8 mouse cellular contexts compared by ENCODE assay signal in the genomic region with DNA sequence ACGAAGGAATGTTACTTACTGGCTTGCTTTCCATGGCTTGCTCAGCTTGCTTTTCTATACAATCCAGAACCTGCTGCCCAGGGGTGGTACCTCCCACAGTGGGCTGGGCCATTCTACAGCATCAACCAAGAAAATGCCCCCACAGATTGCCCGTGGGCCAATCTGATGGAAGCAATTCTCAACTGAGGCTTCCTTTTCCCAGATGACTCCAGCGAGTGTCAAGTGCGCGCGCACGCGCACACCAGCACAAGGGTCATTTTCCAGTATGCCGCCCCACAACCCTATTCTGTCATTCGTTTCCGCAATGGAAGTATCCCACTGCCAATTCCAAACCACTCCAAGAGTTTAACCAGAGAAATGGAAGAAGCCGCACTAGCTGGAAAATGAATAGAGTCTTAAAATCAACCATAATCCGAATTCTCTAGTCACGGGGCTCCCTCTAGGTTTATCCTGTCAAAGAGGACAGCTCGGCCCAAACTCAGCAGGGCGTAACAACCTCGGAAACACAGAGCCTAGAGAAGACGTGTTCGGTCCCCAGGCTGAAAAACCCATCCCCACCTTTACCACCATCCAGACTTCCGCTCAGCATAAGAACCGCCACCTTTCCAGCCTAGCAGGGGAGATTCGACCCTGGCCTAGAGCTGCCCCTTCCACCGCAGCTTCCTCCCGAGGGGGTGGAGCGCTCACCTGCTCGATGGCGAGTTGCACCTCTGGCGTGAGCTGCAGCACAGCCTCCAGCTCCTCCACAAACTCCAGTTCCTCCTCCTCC. TPM values are rescaled to one million over a fixed set of nuclear protein-coding genes. Genes with fewer than 3 reads are reported as not detected.
DNase-seq lines count a peak whose midpoint lies in the region; ATAC-seq and TF ChIP-seq lines count a peak whose summit lies in the region.

No protein-coding gene starts in this region.

- peaks cover 20% of the 10 kb centered on the region for H3K36me3 ChIP-seq in forebrain, embryonic 14.5 days (ENCODE audit: control insufficient read depth, insufficient read depth, low read length)
- H3K36me3 ChIP-seq in intestine, embryonic 15.5 days = peaks cover 2% of the 10 kb centered on the region; the same call in 1 of the 2 replicates
- H3K36me3 ChIP-seq in limb, embryonic 11.5 days (ENCODE audit: control insufficient read depth, insufficient read depth, low read length) = no peaks in the 10 kb centered on the region
- peaks cover 2% of the 10 kb centered on the region for H3K36me3 ChIP-seq in midbrain, embryonic 13.5 days
- no peaks in the 10 kb centered on the region for H3K36me3 ChIP-seq in stomach, embryonic 16.5 days (ENCODE audit: control insufficient read depth, insufficient read depth, low read length)

- no peak for TF ChIP-seq CTCF in gastrocnemius, adult 2 months (IDR thresholded peaks at IDR 0.05)

- peak overlapping the region; percentile 73 for H3K9ac ChIP-seq in forebrain, embryonic 14.5 days (ENCODE audit: low read length)
- H3K9ac ChIP-seq in intestine, embryonic 15.5 days = peak overlapping the region; percentile 69
- H3K9ac ChIP-seq in limb, embryonic 11.5 days (ENCODE audit: low read length) = peak overlapping the region; percentile 64
- H3K9ac ChIP-seq in midbrain, embryonic 13.5 days (replicated peaks) = peak overlapping the region; percentile 82
- H3K9ac ChIP-seq in stomach, embryonic 16.5 days (ENCODE audit: low read length) = peak overlapping the region; percentile 87

- H3K4me2 ChIP-seq in forebrain, embryonic 14.5 days (ENCODE audit: low read length) = peak overlapping the region; percentile 74
- H3K4me2 ChIP-seq in intestine, embryonic 15.5 days (replicated peaks) = peak overlapping the region; percentile 94
- H3K4me2 ChIP-seq in limb, embryonic 11.5 days (ENCODE audit: low read depth, severe bottlenecking) = peak overlapping the region; percentile 66
- H3K4me2 ChIP-seq in midbrain, embryonic 13.5 days (replicated peaks) = peak overlapping the region; percentile 97
- peak overlapping the region; percentile 88 for H3K4me2 ChIP-seq in stomach, embryonic 16.5 days (ENCODE audit: low read depth, low read length)

- H3K27me3 ChIP-seq in forebrain, embryonic 14.5 days (replicated peaks; ENCODE audit: control insufficient read depth, insufficient read depth, low read length) = no peaks in the 10 kb centered on the region
- H3K27me3 ChIP-seq in intestine, embryonic 15.5 days (replicated peaks) = no peaks in the 10 kb centered on the region
- H3K27me3 ChIP-seq in limb, embryonic 11.5 days (ENCODE audit: control insufficient read depth, insufficient read depth, low read length) = no peaks in the 10 kb centered on the region
- H3K27me3 ChIP-seq in midbrain, embryonic 13.5 days = no peaks in the 10 kb centered on the region
- H3K27me3 ChIP-seq in stomach, embryonic 16.5 days (ENCODE audit: control insufficient read depth, insufficient read depth, low read length) = no peaks in the 10 kb centered on the region

- H3K9me3 ChIP-seq in forebrain, embryonic 14.5 days (replicated peaks; ENCODE audit: control insufficient read depth, low read length) = no peaks in the 10 kb centered on the region
- no peaks in the 10 kb centered on the region for H3K9me3 ChIP-seq in intestine, embryonic 15.5 days
- no peaks in the 10 kb centered on the region for H3K9me3 ChIP-seq in limb, embryonic 11.5 days (ENCODE audit: control insufficient read depth, low read length)
- no peaks in the 10 kb centered on the region for H3K9me3 ChIP-seq in midbrain, embryonic 13.5 days
- H3K9me3 ChIP-seq in stomach, embryonic 16.5 days (replicated peaks; ENCODE audit: control insufficient read depth, low read length) = no peaks in the 10 kb centered on the region

- intact Hi-C loops in gastrocnemius, adult 2 months (cut with DNase I) = loop anchor here (5.0 kb wide), 1 partner anchor 228 kb away; a partner anchor contains a TSS

- peak overlapping the region; percentile 84 for H3K4me3 ChIP-seq in gastrocnemius, adult 2 months
- peak overlapping the region; percentile 82 for H3K4me3 ChIP-seq in forebrain, embryonic 14.5 days (ENCODE audit: low read depth, low read length)
- peak overlapping the region; percentile 82 for H3K4me3 ChIP-seq in intestine, embryonic 15.5 days (replicated peaks)
- peak overlapping the region; percentile 88 for H3K4me3 ChIP-seq in limb, embryonic 11.5 days (ENCODE audit: low read depth, low read length)
- H3K4me3 ChIP-seq in midbrain, embryonic 13.5 days (replicated peaks) = peak overlapping the region; percentile 94
- peak overlapping the region; percentile 96 for H3K4me3 ChIP-seq in stomach, embryonic 16.5 days (replicated peaks; ENCODE audit: low read length)

- peak; percentile 78 for ATAC-seq in forebrain, embryonic 14.5 days
- peak; percentile 91 for ATAC-seq in intestine, embryonic 15.5 days
- ATAC-seq in limb, embryonic 11.5 days (ENCODE audit: insufficient number of reproducible peaks, low FRiP score, low TSS enrichment, low read depth) = peak; percentile 60; the same call in 1 of the 2 replicates
- peak; percentile 88 for ATAC-seq in midbrain, embryonic 13.5 days
- ATAC-seq in stomach, embryonic 16.5 days (ENCODE audit: insufficient read depth, low FRiP score) = peak; percentile 74

- WGBS in forebrain, embryonic 14.5 days = 2% methylated on average over 28 of the region's 28 CpGs
- 1% methylated on average over 28 of the region's 28 CpGs for WGBS in intestine, embryonic 15.5 days
- WGBS in limb, embryonic 11.5 days = 3% methylated on average over 28 of the region's 28 CpGs
- 2% methylated on average over 28 of the region's 28 CpGs for WGBS in midbrain, embryonic 13.5 days
- under 1% methylated on average over 28 of the region's 28 CpGs for WGBS in stomach, embryonic 16.5 days

- peak overlapping the region; percentile 92 for H3K27ac ChIP-seq in gastrocnemius, adult 2 months
- peak overlapping the region; percentile 40 for H3K27ac ChIP-seq in forebrain, embryonic 14.5 days (ENCODE audit: low read depth, low read length)
- H3K27ac ChIP-seq in intestine, embryonic 15.5 days = peak overlapping the region; percentile 68
- no peak overlapping the region; the same call in 1 of the 2 replicates for H3K27ac ChIP-seq in limb, embryonic 11.5 days (replicated peaks; ENCODE audit: low read depth, low read length)
- peak overlapping the region; percentile 55 for H3K27ac ChIP-seq in midbrain, embryonic 13.5 days
- H3K27ac ChIP-seq in stomach, embryonic 16.5 days (ENCODE audit: low read length) = peak overlapping the region; percentile 82

- DNase-seq in gastrocnemius, adult 2 months = peak; percentile 31
- DNase-seq in gastrocnemius, postnatal 4 days (ENCODE audit: low spot score in 2 of 2) = no peak
- DNase-seq in c-Kit-positive CD71-negative TER-119-negative erythroid progenitor cells, embryonic 14.5 days (ENCODE audit: low read depth) = peak; percentile 37
- peak; percentile 59 for DNase-seq in forebrain, embryonic 14.5 days (ENCODE audit: low spot score)
- DNase-seq in limb, embryonic 11.5 days (ENCODE audit: low spot score) = peak; percentile 30

- peaks cover 10% of the 10 kb centered on the region for H3K4me1 ChIP-seq in forebrain, embryonic 14.5 days (ENCODE audit: control insufficient read depth, insufficient read depth, low read length)
- H3K4me1 ChIP-seq in intestine, embryonic 15.5 days (replicated peaks) = peaks cover 6% of the 10 kb centered on the region; the same call in 1 of the 2 replicates
- peaks cover 3% of the 10 kb centered on the region; the same call in 1 of the 2 replicates for H3K4me1 ChIP-seq in limb, embryonic 11.5 days (ENCODE audit: control insufficient read depth, insufficient read depth, low read length)
- peaks cover 15% of the 10 kb centered on the region for H3K4me1 ChIP-seq in midbrain, embryonic 13.5 days (replicated peaks)
- peaks cover 11% of the 10 kb centered on the region; the same call in 1 of the 2 replicates for H3K4me1 ChIP-seq in stomach, embryonic 16.5 days (ENCODE audit: control insufficient read depth, insufficient read depth, low read length)

RNA-seq across cellular contexts. Expression of a gene that starts 0.5 kb away (rescaled TPM):
- total RNA-seq in gastrocnemius, adult 2 months (2021) = 10 to 100 TPM; 22.0 to 22.1 TPM
- total RNA-seq in gastrocnemius, postnatal 4 days (2021) = 10 to 100 TPM; 30.2 to 33.7 TPM
- polyA plus RNA-seq in forebrain, embryonic 14.5 days (2014; fragmentation: Nextera tagmentation; extraction: Ambion mirVana) = 63.8 and 67.9 TPM in 2 replicates
- 48.1 and 51.0 TPM in 2 replicates for polyA plus RNA-seq in intestine, embryonic 15.5 days (2015; fragmentation: Nextera tagmentation; extraction: Ambion mirVana)
- 36.6 and 40.4 TPM in 2 replicates for polyA plus RNA-seq in limb, embryonic 11.5 days (2014; fragmentation: Nextera tagmentation; extraction: Ambion mirVana)
- polyA plus RNA-seq in midbrain, embryonic 13.5 days (2015; fragmentation: Nextera tagmentation; extraction: Ambion mirVana) = 61.4 and 64.5 TPM in 2 replicates
- 48.5 and 55.5 TPM in 2 replicates for polyA plus RNA-seq in stomach, embryonic 16.5 days (2015; fragmentation: Nextera tagmentation; extraction: Ambion mirVana)

RNA-seq across cellular contexts. Expression of a gene that starts 0.6 kb away (rescaled TPM):
- 1 to 10 TPM; 1.4 to 2.0 TPM for total RNA-seq in gastrocnemius, adult 2 months (2021)
- total RNA-seq in gastrocnemius, postnatal 4 days (2021) = 10 to 100 TPM in 1 of 2 experiments, 1 to 10 TPM in 1; 9.8 to 12.1 TPM
- 26.1 and 27.5 TPM in 2 replicates for polyA plus RNA-seq in forebrain, embryonic 14.5 days (2014; fragmentation: Nextera tagmentation; extraction: Ambion mirVana)
- 88.7 and 94.7 TPM in 2 replicates for polyA plus RNA-seq in intestine, embryonic 15.5 days (2015; fragmentation: Nextera tagmentation; extraction: Ambion mirVana)
- 37.0 TPM in 2 replicates for polyA plus RNA-seq in limb, embryonic 11.5 days (2014; fragmentation: Nextera tagmentation; extraction: Ambion mirVana)
- 22.0 and 22.3 TPM in 2 replicates for polyA plus RNA-seq in midbrain, embryonic 13.5 days (2015; fragmentation: Nextera tagmentation; extraction: Ambion mirVana)
- polyA plus RNA-seq in stomach, embryonic 16.5 days (2015; fragmentation: Nextera tagmentation; extraction: Ambion mirVana) = 173 and 315 TPM in 2 replicates

RNA-seq across cellular contexts. Expression of a gene that starts 38.5 kb away (rescaled TPM):
- total RNA-seq in gastrocnemius, adult 2 months (2021) = not detected
- total RNA-seq in gastrocnemius, postnatal 4 days (2021) = not detected
- not detected in 2 replicates for polyA plus RNA-seq in forebrain, embryonic 14.5 days (2014; fragmentation: Nextera tagmentation; extraction: Ambion mirVana)
- 1.2 and 1.7 TPM in 2 replicates for polyA plus RNA-seq in intestine, embryonic 15.5 days (2015; fragmentation: Nextera tagmentation; extraction: Ambion mirVana)
- 0.95 TPM in 1 of 2 replicates, not detected in the other for polyA plus RNA-seq in limb, embryonic 11.5 days (2014; fragmentation: Nextera tagmentation; extraction: Ambion mirVana)
- polyA plus RNA-seq in midbrain, embryonic 13.5 days (2015; fragmentation: Nextera tagmentation; extraction: Ambion mirVana) = 0.50 and 1.00 TPM in 2 replicates
- 2.3 and 4.5 TPM in 2 replicates for polyA plus RNA-seq in stomach, embryonic 16.5 days (2015; fragmentation: Nextera tagmentation; extraction: Ambion mirVana)

RNA-seq across cellular contexts. Expression of a gene that starts 38.6 kb away (rescaled TPM):
- 1 to 10 TPM; 3.0 to 3.9 TPM for total RNA-seq in gastrocnemius, adult 2 months (2021)
- 1 to 10 TPM; 3.5 to 5.2 TPM for total RNA-seq in gastrocnemius, postnatal 4 days (2021)
- 25.0 and 25.7 TPM in 2 replicates for polyA plus RNA-seq in forebrain, embryonic 14.5 days (2014; fragmentation: Nextera tagmentation; extraction: Ambion mirVana)
- 28.8 and 32.6 TPM in 2 replicates for polyA plus RNA-seq in intestine, embryonic 15.5 days (2015; fragmentation: Nextera tagmentation; extraction: Ambion mirVana)
- 44.5 and 55.4 TPM in 2 replicates for polyA plus RNA-seq in limb, embryonic 11.5 days (2014; fragmentation: Nextera tagmentation; extraction: Ambion mirVana)
- 15.7 and 21.5 TPM in 2 replicates for polyA plus RNA-seq in midbrain, embryonic 13.5 days (2015; fragmentation: Nextera tagmentation; extraction: Ambion mirVana)
- 30.1 and 35.2 TPM in 2 replicates for polyA plus RNA-seq in stomach, embryonic 16.5 days (2015; fragmentation: Nextera tagmentation; extraction: Ambion mirVana)

Comparison
In these comparisons a context has a peak if more than half of its experiments do, and no peak if none do; other contexts are left out.
1. DNase-seq: peak in gastrocnemius, adult 2 months (single experiment), c-Kit-positive CD71-negative TER-119-negative erythroid progenitor cells, embryonic 14.5 days (single experiment), forebrain, embryonic 14.5 days (single experiment) and limb, embryonic 11.5 days (single experiment); none in gastrocnemius, postnatal 4 days (0 of 2).
2. Peak in every context shown above with its lines, with median percentiles within 50 percentile points of each other: H3K4me3 ChIP-seq, ATAC-seq, H3K4me2 ChIP-seq and H3K9ac ChIP-seq.